Mouse (Mus musculus) hindbrain, embryonic 15.5 days (tissue): ENCODE results near the gene Nags. TPM values are rescaled to one million over a fixed set of nuclear protein-coding genes. Genes with fewer than 3 reads are reported as not detected.

Source experiments
- ATAC-seq: fragments of 200-750 bp; cut with Nextera tagmentation; 2 replicates; pipeline ENCODE4 v1.8.0; 2017; ENCODE audit warnings: low read depth, moderate number of reproducible peaks, moderate TSS enrichment; ENCODE audit not compliant: low FRiP score
- H3K27ac ChIP-seq: fragments of 300-500 bp; sonication (generic); replicated peaks from 2 replicates; pipeline ENCODE4 v1.5.1; 2015; ENCODE audit warnings: mild to moderate bottlenecking, inconsistent platforms
- H3K27me3 ChIP-seq: fragments of 300-500 bp; sonication (generic); 2 replicates; pipeline ENCODE4 v1.6.1; 2015; ENCODE audit warnings: control low read depth, inconsistent platforms
- H3K36me3 ChIP-seq: fragments of 300-500 bp; sonication (generic); 2 replicates; pipeline ENCODE4 v1.6.1; 2015; ENCODE audit warnings: control low read depth, inconsistent platforms
- H3K4me1 ChIP-seq: fragments of 300-500 bp; sonication (generic); replicated peaks from 2 replicates; pipeline ENCODE4 v1.6.1; 2015; ENCODE audit warnings: control low read depth, inconsistent platforms
- H3K4me2 ChIP-seq: fragments of 300-500 bp; sonication (generic); 2 replicates; pipeline ENCODE4 v1.6.1; 2015; ENCODE audit warnings: moderate library complexity, mild to moderate bottlenecking, inconsistent platforms
- H3K4me3 ChIP-seq: fragments of 300-500 bp; sonication (generic); 2 replicates; pipeline ENCODE4 v1.5.1; 2015; ENCODE audit warnings: mild to moderate bottlenecking, inconsistent platforms
- H3K9ac ChIP-seq: fragments of 300-500 bp; sonication (generic); 2 replicates; pipeline ENCODE4 v1.6.1; 2015; ENCODE audit warnings: inconsistent platforms
- H3K9me3 ChIP-seq: fragments of 300-500 bp; sonication (generic); 2 replicates; pipeline ENCODE4 v1.6.1; 2016; ENCODE audit warnings: control low read depth, inconsistent platforms
- WGBS: fragments of 180-500 bp; shearing (Covaris S2); methylation state at CpG from one replicate; pipeline ENCODE4 v1.1.7; 2015; 5-methylcytosine and 5-hydroxymethylcytosine counted together
- polyA plus RNA-seq: library from polyadenylated mRNA; unstranded; fragments of >200 nt; fragmentation: Nextera tagmentation; extraction: Ambion mirVana; gene quantifications from 2 replicates; pipeline ENCODE4 v1.2.1, GENCODE M21; 2015

Gene Nags
- polyA plus RNA-seq: not detected in 2 replicates

GRCm38 (mm10) chr11:102145471-102146001 is at the start of gene Nags:
Nags (plus strand) TSS chr11:102145513.
- Histone ChIP-seq H3K4me2 (peak within 1 kb of the TSS; percentile 45), H3K27me3 (peaks cover 80% of the 10 kb centered on the region), H3K27ac (no peak within 1 kb of the TSS), H3K36me3 (no peaks in the 10 kb centered on the region), H3K9me3 (no peaks in the 10 kb centered on the region), H3K9ac (no peak within 1 kb of the TSS), H3K4me3 (peak within 1 kb of the TSS; percentile 20), H3K4me1 (peaks cover 19% of the 10 kb centered on the region)
- no peak for ATAC-seq
- 2% methylated on average over 49 of the region's 50 CpGs for WGBS

GRCm38 (mm10) chr11:102095676-102096075 is 49.6 kb upstream of the Nags start:
- 90% methylated on average over 3 of the region's 3 CpGs for WGBS
- H3K4me1 ChIP-seq: peaks cover 13% of the 10 kb centered on the region
- no peak overlapping the region for H3K27ac ChIP-seq
- H3K36me3 ChIP-seq: no peaks in the 10 kb centered on the region
- no peaks in the 10 kb centered on the region for H3K27me3 ChIP-seq
- H3K4me3 ChIP-seq: no peak overlapping the region
- H3K4me2 ChIP-seq: no peak overlapping the region
- no peak for ATAC-seq
- H3K9me3 ChIP-seq: no peaks in the 10 kb centered on the region
- no peak overlapping the region for H3K9ac ChIP-seq

GRCm38 (mm10) chr11:102096446-102096845 is 48.9 kb upstream of the Nags start:
- no peaks in the 10 kb centered on the region for H3K27me3 ChIP-seq
- H3K36me3 ChIP-seq: no peaks in the 10 kb centered on the region
- no peak for ATAC-seq
- 78% methylated on average over 5 of the region's 5 CpGs for WGBS
- peak overlapping the region; percentile 51 for H3K4me2 ChIP-seq
- peaks cover 13% of the 10 kb centered on the region for H3K4me1 ChIP-seq
- no peaks in the 10 kb centered on the region for H3K9me3 ChIP-seq
- peak overlapping the region; percentile 23; the same call in 1 of the 2 replicates for H3K4me3 ChIP-seq
- no peak overlapping the region for H3K9ac ChIP-seq
- no peak overlapping the region for H3K27ac ChIP-seq

GRCm38 (mm10) chr11:102096887-102097391 is 48.4 kb upstream of the Nags start:
- no peaks in the 10 kb centered on the region for H3K9me3 ChIP-seq
- H3K27me3 ChIP-seq: peaks cover 3% of the 10 kb centered on the region; the same call in 1 of the 2 replicates
- H3K4me3 ChIP-seq: peak overlapping the region; percentile 23
- WGBS: 6% methylated on average over 18 of the region's 18 CpGs
- H3K27ac ChIP-seq: no peak overlapping the region
- peaks cover 13% of the 10 kb centered on the region for H3K4me1 ChIP-seq
- peak; percentile 89 for ATAC-seq
- peak overlapping the region; percentile 51 for H3K4me2 ChIP-seq
- no peaks in the 10 kb centered on the region for H3K36me3 ChIP-seq
- H3K9ac ChIP-seq: 0 out of 2 replicates have a peak overlapping the region, but pooled peaks have one; percentile 12

GRCm38 (mm10) chr11:102101219-102101618 is 44.1 kb upstream of the Nags start, which contains the start of gene Ppy:
Ppy (minus strand) TSS chr11:102101319.
- peaks cover 30% of the 10 kb centered on the region for H3K27me3 ChIP-seq
- 81% methylated on average over 4 of the region's 4 CpGs for WGBS

GRCm38 (mm10) chr11:102102485-102103258 is 42.6 kb upstream of the Nags start:
- Histone ChIP-seq H3K4me2 (no peak overlapping the region), H3K9me3 (no peaks in the 10 kb centered on the region), H3K27me3 (peaks cover 44% of the 10 kb centered on the region), H3K9ac (no peak overlapping the region), H3K4me3 (no peak overlapping the region), H3K27ac (no peak overlapping the region), H3K4me1 (peaks cover 10% of the 10 kb centered on the region; the same call in 1 of the 2 replicates), H3K36me3 (no peaks in the 10 kb centered on the region)
- 21% methylated on average over 17 of the region's 17 CpGs for WGBS
- ATAC-seq: no peak

More at GRCm38 (mm10) chr11:102101219-102101618, 44.1 kb upstream of the Nags start, which contains the start of gene Ppy:
- Histone ChIP-seq H3K4me1 (peaks cover 17% of the 10 kb centered on the region), H3K4me3 (no peak within 1 kb of the TSS), H3K27ac (no peak within 1 kb of the TSS), H3K9ac (no peak within 1 kb of the TSS), H3K9me3 (no peaks in the 10 kb centered on the region), H3K4me2 (no peak within 1 kb of the TSS), H3K36me3 (no peaks in the 10 kb centered on the region)
- no peak for ATAC-seq

GRCm38 (mm10) chr11:102106911-102107310 is 38.4 kb upstream of the Nags start:
- H3K9ac ChIP-seq: no peak overlapping the region
- no peak overlapping the region for H3K27ac ChIP-seq
- no peak for ATAC-seq
- no peaks in the 10 kb centered on the region for H3K36me3 ChIP-seq
- H3K27me3 ChIP-seq: peaks cover 57% of the 10 kb centered on the region
- WGBS: 1% methylated on average over 21 of the region's 21 CpGs
- peak overlapping the region; percentile 15; the same call in 1 of the 2 replicates for H3K4me3 ChIP-seq
- peaks cover 8% of the 10 kb centered on the region; the same call in 1 of the 2 replicates for H3K4me1 ChIP-seq
- H3K4me2 ChIP-seq: no peak overlapping the region
- no peaks in the 10 kb centered on the region for H3K9me3 ChIP-seq

GRCm38 (mm10) chr11:102107732-102108131 is 37.6 kb upstream of the Nags start, which contains the start of gene Pyy:
Pyy (minus strand) TSS chr11:102107832.
- no peak within 1 kb of the TSS for H3K27ac ChIP-seq
- H3K4me3 ChIP-seq: peak within 1 kb of the TSS; percentile 15; the same call in 1 of the 2 replicates
- H3K27me3 ChIP-seq: peaks cover 57% of the 10 kb centered on the region
- no peaks in the 10 kb centered on the region for H3K9me3 ChIP-seq
- no peak for ATAC-seq
- WGBS: 20% methylated on average over 8 of the region's 9 CpGs
- H3K4me2 ChIP-seq: no peak within 1 kb of the TSS
- H3K36me3 ChIP-seq: no peaks in the 10 kb centered on the region
- H3K9ac ChIP-seq: no peak within 1 kb of the TSS
- H3K4me1 ChIP-seq: peaks cover 6% of the 10 kb centered on the region; the same call in 1 of the 2 replicates

GRCm38 (mm10) chr11:102111576-102111975 is 33.7 kb upstream of the Nags start:
- no peaks in the 10 kb centered on the region for H3K36me3 ChIP-seq
- ATAC-seq: no peak

GRCm38 (mm10) chr11:102116241-102116640 is 29.1 kb upstream of the Nags start:
- H3K27ac ChIP-seq: no peak overlapping the region
- no peaks in the 10 kb centered on the region for H3K36me3 ChIP-seq
- H3K27me3 ChIP-seq: no peaks in the 10 kb centered on the region
- H3K4me2 ChIP-seq: no peak overlapping the region
- no peaks in the 10 kb centered on the region for H3K9me3 ChIP-seq
- WGBS: 88% methylated on average over 8 of the region's 8 CpGs
- no peak overlapping the region for H3K9ac ChIP-seq
- no peaks in the 10 kb centered on the region for H3K4me1 ChIP-seq
- H3K4me3 ChIP-seq: no peak overlapping the region
- ATAC-seq: no peak

More at GRCm38 (mm10) chr11:102111576-102111975, 33.7 kb upstream of the Nags start:
- peaks cover 4% of the 10 kb centered on the region; the same call in 1 of the 2 replicates for H3K4me1 ChIP-seq
- WGBS: 87% methylated on average over 5 of the region's 5 CpGs
- peaks cover 27% of the 10 kb centered on the region for H3K27me3 ChIP-seq
- no peak overlapping the region for H3K4me3 ChIP-seq
- H3K9me3 ChIP-seq: no peaks in the 10 kb centered on the region
- no peak overlapping the region for H3K27ac ChIP-seq
- no peak overlapping the region for H3K4me2 ChIP-seq
- H3K9ac ChIP-seq: no peak overlapping the region

GRCm38 (mm10) chr11:102117386-102117785 is 27.9 kb upstream of the Nags start:
- H3K27ac ChIP-seq: no peak overlapping the region
- H3K4me1 ChIP-seq: no peaks in the 10 kb centered on the region
- no peaks in the 10 kb centered on the region for H3K36me3 ChIP-seq
- no peak overlapping the region for H3K4me2 ChIP-seq
- no peak overlapping the region for H3K4me3 ChIP-seq
- no peak overlapping the region for H3K9ac ChIP-seq
- no peaks in the 10 kb centered on the region for H3K9me3 ChIP-seq
- WGBS: 91% methylated on average over 6 of the region's 6 CpGs
- ATAC-seq: no peak
- H3K27me3 ChIP-seq: no peaks in the 10 kb centered on the region

GRCm38 (mm10) chr11:102134516-102134915 is 10.8 kb upstream of the Nags start:
- no peak for ATAC-seq

More at GRCm38 (mm10) chr11:102134516-102134915, 10.8 kb upstream of the Nags start:
- no peak overlapping the region for H3K4me2 ChIP-seq
- H3K27me3 ChIP-seq: 0 out of 2 replicates have a peak, but pooled peaks cover 6% of the 10 kb centered on the region
- peaks cover 13% of the 10 kb centered on the region; the same call in 1 of the 2 replicates for H3K4me1 ChIP-seq
- no peak overlapping the region for H3K27ac ChIP-seq
- no peak overlapping the region for H3K9ac ChIP-seq
- no peak overlapping the region for H3K4me3 ChIP-seq
- WGBS: 14% methylated on average over 4 of the region's 4 CpGs
- H3K9me3 ChIP-seq: no peaks in the 10 kb centered on the region
- no peaks in the 10 kb centered on the region for H3K36me3 ChIP-seq
